Mouse (Mus musculus) forebrain, embryonic 11.5 days (tissue): ENCODE results near the gene Ucp3. TPM values are rescaled to one million over a fixed set of nuclear protein-coding genes. Genes with fewer than 3 reads are reported as not detected.

ENCODE experiments used
- ATAC-seq: fragments of 200-750 bp; cut with Nextera tagmentation; replicated peaks from 2 replicates; pipeline ENCODE4 v1.8.0; 2017; ENCODE audit warnings: moderate TSS enrichment; ENCODE audit not compliant: low FRiP score
- DNase-seq: peaks from one replicate; pipeline ENCODE4 v3.0.0-alpha.2; 2017; ENCODE audit warnings: low spot score
- H3K27ac ChIP-seq: fragments of 300-500 bp; sonication (generic); 2 replicates; pipeline ENCODE4 v1.5.1; 2014; ENCODE audit warnings: low read depth, low read length
- H3K27me3 ChIP-seq: fragments of 300-500 bp; sonication (generic); 2 replicates; pipeline ENCODE4 v1.6.1; 2014; ENCODE audit warnings: mild to moderate bottlenecking, low read length, mixed read lengths; ENCODE audit not compliant: control insufficient read depth, insufficient read depth
- H3K36me3 ChIP-seq: fragments of 300-500 bp; sonication (generic); 2 replicates; pipeline ENCODE4 v1.6.1; 2014; ENCODE audit warnings: mild to moderate bottlenecking, low read length, moderate library complexity, mixed read lengths; ENCODE audit not compliant: control insufficient read depth, insufficient read depth
- H3K4me1 ChIP-seq: fragments of 300-500 bp; sonication (generic); replicated peaks from 2 replicates; pipeline ENCODE4 v1.6.1; 2014; ENCODE audit warnings: low read length, mixed read lengths; ENCODE audit not compliant: control insufficient read depth, insufficient read depth
- H3K4me2 ChIP-seq: fragments of 300-500 bp; sonication (generic); 2 replicates; pipeline ENCODE4 v1.6.1; 2014; ENCODE audit warnings: low read depth, mild to moderate bottlenecking, low read length, moderate library complexity, mixed read lengths; ENCODE audit not compliant: severe bottlenecking
- H3K4me3 ChIP-seq: fragments of 300-500 bp; sonication (generic); 2 replicates; pipeline ENCODE4 v1.5.1; 2014; ENCODE audit warnings: low read depth, low read length
- H3K9ac ChIP-seq: fragments of 300-500 bp; sonication (generic); 2 replicates; pipeline ENCODE4 v1.6.1; 2014; ENCODE audit warnings: low read length
- H3K9me3 ChIP-seq: fragments of 300-500 bp; sonication (generic); 2 replicates; pipeline ENCODE4 v1.6.1; 2016; ENCODE audit warnings: low read length, mixed read lengths; ENCODE audit not compliant: control insufficient read depth
- WGBS: fragments of 180-500 bp; shearing (Covaris S2); extraction: QIAGEN DNeasy Blood & Tissue Kit; methylation state at CpG from one replicate; pipeline ENCODE4 v1.1.7; 2014; 5-methylcytosine and 5-hydroxymethylcytosine counted together
- polyA plus RNA-seq: library from polyadenylated mRNA; unstranded; fragments of >200 nt; fragmentation: Nextera tagmentation; extraction: Ambion mirVana; gene quantifications from 2 replicates; pipeline ENCODE4 v1.2.1, GENCODE M21; 2014

Gene Ucp3
- polyA plus RNA-seq, 1 experiment from 2014 or later = not detected

- Histone ChIP-seq H3K4me2 (no peak overlapping the region), H3K27me3 (no peaks in the 10 kb centered on the region), H3K27ac (no peak overlapping the region), H3K9ac (no peak overlapping the region), H3K9me3 (no peaks in the 10 kb centered on the region), H3K36me3 (no peaks in the 10 kb centered on the region; the same call in 1 of the 2 replicates), H3K4me1 (no peaks in the 10 kb centered on the region), H3K4me3 (no peak overlapping the region)
- 85% methylated on average over 3 of the region's 3 CpGs for WGBS
- ATAC-seq (no peak), DNase-seq (no peak)
Measured at GRCm38 (mm10) chr7:100534216-100534615, 61.4 kb downstream of the Ucp3 start.

- Histone ChIP-seq H3K27me3 (no peaks in the 10 kb centered on the region), H3K9ac (no peak overlapping the region), H3K36me3 (no peaks in the 10 kb centered on the region; the same call in 1 of the 2 replicates), H3K4me2 (no peak overlapping the region), H3K4me3 (no peak overlapping the region), H3K27ac (no peak overlapping the region), H3K4me1 (no peaks in the 10 kb centered on the region), H3K9me3 (no peaks in the 10 kb centered on the region)
- no peak for ATAC-seq
- DNase-seq = no peak
- 83% methylated on average over 2 of the region's 2 CpGs for WGBS
Measured at GRCm38 (mm10) chr7:100535831-100536230, 63.0 kb downstream of the Ucp3 start.

Other genes starting within 250 kb of the Ucp3 start
- gene Pgm2l1, start 245.6 kb upstream of the Ucp3 start, polyA plus RNA-seq = 5.2 and 6.2 TPM in 2 replicates
- gene P4ha3, start 187.5 kb upstream of the Ucp3 start, polyA plus RNA-seq = 5.6 and 6.8 TPM in 2 replicates
- gene C2cd3, start 100.8 kb upstream of the Ucp3 start, polyA plus RNA-seq = 46.9 and 48.8 TPM in 2 replicates
- gene Ppme1, start 100.7 kb upstream of the Ucp3 start, polyA plus RNA-seq = 94.5 and 106 TPM in 2 replicates
- gene Ucp2, start 20.3 kb downstream of the Ucp3 start, polyA plus RNA-seq = 79.7 and 90.4 TPM in 2 replicates
- 0.49 and 0.84 TPM in 2 replicates for gene Dnajb13, start 42.0 kb downstream of the Ucp3 start, polyA plus RNA-seq
- gene Coa4, start 64.1 kb downstream of the Ucp3 start, polyA plus RNA-seq = 18.2 and 18.6 TPM in 2 replicates
- 147 TPM in 2 replicates for gene Rab6a, start 134.4 kb downstream of the Ucp3 start, polyA plus RNA-seq
- 52.2 and 58.6 TPM in 2 replicates for gene Mrpl48, start 135.3 kb downstream of the Ucp3 start, polyA plus RNA-seq
- 4.1 and 4.5 TPM in 2 replicates for gene Plekhb1, start 189.4 kb downstream of the Ucp3 start, polyA plus RNA-seq
- gene Fam168a, start 233.6 kb downstream of the Ucp3 start, polyA plus RNA-seq = 52.9 and 53.6 TPM in 2 replicates